Mouse (Mus musculus): ENCODE results near the gene Pfas. TPM values are rescaled to one million over a fixed set of nuclear protein-coding genes. Genes with fewer than 3 reads are reported as not detected.
"Not testable (repeated sequence)": the region's sequence is repeated elsewhere in the genome, so short reads cannot be mapped to it uniquely, and the experiment has no call there.

Gene Pfas
- polyA plus RNA-seq, 1 experiment from 2014 or later: 25.7 TPM

DNA sequence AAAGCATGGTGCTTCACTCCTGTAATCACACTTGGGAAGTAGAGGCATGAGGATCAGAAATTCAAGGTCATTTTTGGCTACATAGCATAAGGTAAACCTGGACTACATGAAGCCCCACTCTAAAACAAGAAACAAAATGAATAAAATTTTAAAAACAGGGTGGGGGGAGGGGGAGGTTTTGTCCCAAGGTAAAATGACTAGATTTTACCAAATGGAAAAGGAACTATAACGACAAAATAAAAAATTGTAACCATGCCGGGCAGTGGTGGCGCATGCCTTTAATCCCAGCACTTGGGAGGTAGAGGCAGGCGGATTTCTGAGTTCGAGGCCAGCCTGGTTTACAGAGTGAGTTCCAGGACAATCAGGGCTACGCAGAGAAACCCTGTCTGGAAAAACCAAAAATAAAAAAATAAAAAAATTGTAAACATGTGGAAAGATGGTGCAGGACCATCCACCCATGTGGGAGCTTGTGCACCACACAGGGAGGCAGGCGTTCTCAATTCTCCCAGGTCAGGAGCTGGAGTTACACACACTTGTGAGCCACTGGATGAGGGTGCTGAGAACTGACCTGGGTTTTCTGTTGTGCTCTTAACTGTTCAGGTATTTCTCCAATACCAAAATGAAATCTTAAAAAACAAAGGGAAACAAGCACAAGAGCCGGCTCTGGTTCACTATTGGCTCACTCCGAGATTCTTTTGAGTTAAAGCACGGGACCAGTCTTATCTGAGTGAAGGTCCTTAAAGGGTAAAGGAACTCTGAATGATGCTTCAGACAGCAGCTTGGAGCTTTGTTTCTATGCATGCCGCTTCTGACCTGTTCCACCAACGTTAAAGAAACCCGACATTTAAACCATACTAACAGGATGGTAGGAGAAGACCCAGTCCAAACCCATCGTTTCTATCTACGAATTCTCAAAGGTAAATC is 2.4 kb upstream of the Pfas start:
- ATAC-seq: no peak
- WGBS: 93% methylated on average over 15 of the region's 15 CpGs
- no peaks in the 10 kb centered on the region for H3K9me3 ChIP-seq
- no peaks in the 10 kb centered on the region for H3K27me3 ChIP-seq
- no peak overlapping the region for H3K27ac ChIP-seq
- H3K4me1 ChIP-seq (replicated peaks): peaks cover 22% of the 10 kb centered on the region
- no peak overlapping the region for H3K9ac ChIP-seq (replicated peaks)
- H3K4me3 ChIP-seq (replicated peaks): no peak overlapping the region
- H3K4me2 ChIP-seq (replicated peaks): no peak overlapping the region
- no peaks in the 10 kb centered on the region for H3K36me3 ChIP-seq

- no peaks in the 10 kb centered on the region for H3K27me3 ChIP-seq
- no peak for ATAC-seq
These were observed 1.2 kb upstream of the Pfas start for GRCm38 (mm10) chr11:69009508-69009907.

GRCm38 (mm10) chr11:69006575-69006974 is 1.7 kb downstream of the Pfas start:
- not testable (repeated sequence) for H3K27ac ChIP-seq; ATAC-seq; H3K27me3 ChIP-seq; H3K9ac ChIP-seq (replicated peaks); H3K4me3 ChIP-seq (replicated peaks); H3K4me2 ChIP-seq (replicated peaks); H3K9me3 ChIP-seq
- H3K4me1 ChIP-seq (replicated peaks): peaks cover 14% of the 10 kb centered on the region
- H3K36me3 ChIP-seq: peaks cover 16% of the 10 kb centered on the region

More at GRCm38 (mm10) chr11:69009508-69009907, 1.2 kb upstream of the Pfas start:
- H3K9ac ChIP-seq (replicated peaks): no peak overlapping the region
- H3K4me2 ChIP-seq (replicated peaks): no peak overlapping the region
- H3K4me1 ChIP-seq (replicated peaks): peaks cover 17% of the 10 kb centered on the region
- H3K36me3 ChIP-seq: no peaks in the 10 kb centered on the region
- WGBS: 93% methylated on average over 1 of the region's 1 CpGs
- no peak overlapping the region for H3K27ac ChIP-seq
- no peaks in the 10 kb centered on the region for H3K9me3 ChIP-seq
- no peak overlapping the region for H3K4me3 ChIP-seq (replicated peaks)

DNA sequence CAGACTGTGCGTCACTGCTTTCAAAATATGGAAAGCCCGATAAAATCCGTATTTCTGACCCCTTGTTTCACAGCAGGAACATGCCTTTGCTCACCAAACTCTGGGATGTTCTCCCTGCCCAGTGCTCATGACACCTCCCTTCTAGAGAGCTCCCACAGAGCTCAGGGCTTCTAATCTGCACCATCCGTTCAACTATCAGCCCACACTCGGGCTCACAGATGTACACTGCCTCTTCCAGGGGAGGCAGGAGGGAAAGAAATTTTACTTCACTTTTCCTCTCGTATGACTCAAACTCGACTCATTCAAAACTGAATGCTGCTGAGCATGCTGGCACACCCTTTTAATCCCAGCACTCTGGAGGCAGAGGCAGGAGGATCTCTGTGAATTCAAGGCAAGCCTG is 3.1 kb downstream of the Pfas start:
- 90% methylated on average over 7 of the region's 7 CpGs for WGBS
- Histone ChIP-seq H3K4me2 (replicated peaks) (no peak overlapping the region), H3K4me1 (replicated peaks) (peaks cover 9% of the 10 kb centered on the region), H3K9ac (replicated peaks) (no peak overlapping the region), H3K9me3 (no peaks in the 10 kb centered on the region), H3K4me3 (replicated peaks) (no peak overlapping the region), H3K27me3 (no peaks in the 10 kb centered on the region), H3K36me3 (peaks cover 30% of the 10 kb centered on the region), H3K27ac (no peak overlapping the region)
- ATAC-seq: no peak

GRCm38 (mm10) chr11:69003592-69003991 is 4.7 kb downstream of the Pfas start:
- peaks cover 9% of the 10 kb centered on the region for H3K4me1 ChIP-seq (replicated peaks)
- H3K4me2 ChIP-seq (replicated peaks): no peak overlapping the region
- no peak overlapping the region for H3K9ac ChIP-seq (replicated peaks)
- H3K36me3 ChIP-seq: peaks cover 45% of the 10 kb centered on the region
- no peaks in the 10 kb centered on the region for H3K27me3 ChIP-seq
- no peak for ATAC-seq
- H3K4me3 ChIP-seq (replicated peaks): no peak overlapping the region
- H3K27ac ChIP-seq: no peak overlapping the region
- H3K9me3 ChIP-seq: no peaks in the 10 kb centered on the region
- 73% methylated on average over 4 of the region's 4 CpGs for WGBS

GRCm38 (mm10) chr11:69002782-69003181 is 5.5 kb downstream of the Pfas start:
- not testable (repeated sequence) for ATAC-seq; H3K27me3 ChIP-seq; H3K4me3 ChIP-seq (replicated peaks); H3K9me3 ChIP-seq; H3K27ac ChIP-seq; H3K9ac ChIP-seq (replicated peaks); H3K4me1 ChIP-seq (replicated peaks); H3K4me2 ChIP-seq (replicated peaks)
- WGBS: 97% methylated on average over 4 of the region's 4 CpGs
- H3K36me3 ChIP-seq: peaks cover 53% of the 10 kb centered on the region

DNA sequence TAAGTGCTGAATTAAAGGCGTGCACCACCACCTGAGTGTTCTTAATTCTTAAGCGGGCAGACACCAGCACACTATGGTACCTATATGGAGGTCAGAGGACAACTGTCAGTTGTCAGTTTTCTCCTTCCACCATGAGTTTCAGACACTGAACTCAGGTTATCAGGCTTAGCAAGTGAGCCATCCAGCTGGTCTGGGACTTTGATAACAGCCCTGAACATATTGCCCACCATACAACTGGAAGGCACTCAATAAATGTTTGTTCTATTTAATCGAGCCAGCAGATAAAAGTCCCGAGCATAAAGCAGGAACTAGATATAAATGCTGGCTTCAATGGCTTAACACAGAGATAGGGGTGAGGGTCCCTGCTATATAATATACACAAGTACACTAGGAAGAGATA is 11.2 kb downstream of the Pfas start:
- no peak overlapping the region for H3K4me2 ChIP-seq (replicated peaks)
- peaks cover 94% of the 10 kb centered on the region for H3K36me3 ChIP-seq
- no peaks in the 10 kb centered on the region for H3K27me3 ChIP-seq
- 95% methylated on average over 4 of the region's 4 CpGs for WGBS
- no peak overlapping the region for H3K9ac ChIP-seq (replicated peaks)
- no peak overlapping the region for H3K4me3 ChIP-seq (replicated peaks)
- no peaks in the 10 kb centered on the region for H3K9me3 ChIP-seq
- H3K4me1 ChIP-seq (replicated peaks): no peaks in the 10 kb centered on the region
- H3K27ac ChIP-seq: no peak overlapping the region
- ATAC-seq: no peak

DNA sequence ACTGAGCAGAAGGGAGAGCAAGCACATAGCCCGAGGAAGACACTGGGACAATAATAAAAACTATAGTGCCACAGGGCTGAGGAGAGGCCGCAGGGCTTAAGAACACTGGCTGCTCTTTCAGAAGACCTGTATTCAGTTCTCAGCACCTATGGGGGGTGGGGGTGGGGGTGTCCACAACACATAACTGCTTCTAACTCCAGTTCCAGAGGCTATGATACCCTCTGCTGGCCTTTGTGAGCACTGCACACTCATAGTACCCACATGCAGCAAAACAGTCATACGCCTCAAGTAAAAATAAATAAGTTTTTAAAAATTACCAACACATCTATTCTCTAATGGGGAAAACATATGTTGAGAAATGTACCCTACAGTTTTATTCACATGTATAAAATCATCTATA is 13.9 kb downstream of the Pfas start:
- no peaks in the 10 kb centered on the region for H3K27me3 ChIP-seq
- no peak overlapping the region for H3K4me2 ChIP-seq (replicated peaks)
- WGBS: 98% methylated on average over 3 of the region's 3 CpGs
- no peak for ATAC-seq
- peaks cover 93% of the 10 kb centered on the region for H3K36me3 ChIP-seq
- H3K4me1 ChIP-seq (replicated peaks): no peaks in the 10 kb centered on the region
- H3K27ac ChIP-seq: no peak overlapping the region
- H3K9me3 ChIP-seq: no peaks in the 10 kb centered on the region
- H3K4me3 ChIP-seq (replicated peaks): no peak overlapping the region
- no peak overlapping the region for H3K9ac ChIP-seq (replicated peaks)

GRCm38 (mm10) chr11:68993122-68993521 is 15.1 kb downstream of the Pfas start:
- WGBS: 90% methylated on average over 7 of the region's 7 CpGs
- no peak overlapping the region for H3K4me2 ChIP-seq (replicated peaks)
- no peak overlapping the region for H3K9ac ChIP-seq (replicated peaks)
- no peaks in the 10 kb centered on the region for H3K4me1 ChIP-seq (replicated peaks)
- no peak for ATAC-seq
- H3K27me3 ChIP-seq: no peaks in the 10 kb centered on the region
- peaks cover 93% of the 10 kb centered on the region for H3K36me3 ChIP-seq
- H3K4me3 ChIP-seq (replicated peaks): no peak overlapping the region
- no peaks in the 10 kb centered on the region for H3K9me3 ChIP-seq
- H3K27ac ChIP-seq: no peak overlapping the region

GRCm38 (mm10) chr11:68988341-68988740 is 19.9 kb downstream of the Pfas start:
- Histone ChIP-seq H3K4me2 (replicated peaks) (no peak overlapping the region), H3K4me3 (replicated peaks) (no peak overlapping the region), H3K9ac (replicated peaks) (no peak overlapping the region), H3K27ac (no peak overlapping the region), H3K27me3 (no peaks in the 10 kb centered on the region), H3K9me3 (no peaks in the 10 kb centered on the region), H3K4me1 (replicated peaks) (no peaks in the 10 kb centered on the region), H3K36me3 (peaks cover 70% of the 10 kb centered on the region)
- WGBS: 96% methylated on average over 17 of the region's 17 CpGs
- ATAC-seq: no peak

DNA sequence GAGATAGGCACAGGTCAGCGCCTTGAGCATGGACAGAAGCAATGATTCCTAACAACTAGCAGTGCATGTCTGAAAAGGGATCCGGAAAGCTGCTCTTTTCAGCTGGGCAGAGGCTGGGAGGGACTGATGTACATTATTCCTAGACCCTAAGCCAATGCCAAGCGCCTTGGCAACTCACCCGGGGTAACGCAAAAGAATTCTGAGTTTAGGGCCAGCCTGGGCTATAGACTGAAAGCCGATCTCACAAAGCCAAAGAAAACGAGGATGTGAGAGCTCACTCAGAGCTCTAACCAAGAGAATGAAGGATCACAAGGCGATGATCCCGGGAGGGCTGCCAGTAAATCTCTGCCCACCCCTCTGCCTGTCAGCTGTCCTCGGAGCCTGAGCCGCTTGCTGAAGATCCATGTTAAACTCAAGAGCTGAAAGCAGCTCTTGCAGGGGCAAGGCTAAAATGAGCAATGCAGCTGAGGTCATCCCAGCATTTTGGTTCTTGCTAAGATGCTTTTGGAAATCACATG is 20.8 kb downstream of the Pfas start:
- Histone ChIP-seq H3K9me3 (no peaks in the 10 kb centered on the region), H3K27ac (no peak overlapping the region), H3K36me3 (peaks cover 61% of the 10 kb centered on the region), H3K4me1 (replicated peaks) (no peaks in the 10 kb centered on the region), H3K4me3 (replicated peaks) (no peak overlapping the region), H3K9ac (replicated peaks) (no peak overlapping the region), H3K4me2 (replicated peaks) (no peak overlapping the region), H3K27me3 (no peaks in the 10 kb centered on the region)
- no peak for ATAC-seq
- WGBS: 86% methylated on average over 11 of the region's 11 CpGs

DNA sequence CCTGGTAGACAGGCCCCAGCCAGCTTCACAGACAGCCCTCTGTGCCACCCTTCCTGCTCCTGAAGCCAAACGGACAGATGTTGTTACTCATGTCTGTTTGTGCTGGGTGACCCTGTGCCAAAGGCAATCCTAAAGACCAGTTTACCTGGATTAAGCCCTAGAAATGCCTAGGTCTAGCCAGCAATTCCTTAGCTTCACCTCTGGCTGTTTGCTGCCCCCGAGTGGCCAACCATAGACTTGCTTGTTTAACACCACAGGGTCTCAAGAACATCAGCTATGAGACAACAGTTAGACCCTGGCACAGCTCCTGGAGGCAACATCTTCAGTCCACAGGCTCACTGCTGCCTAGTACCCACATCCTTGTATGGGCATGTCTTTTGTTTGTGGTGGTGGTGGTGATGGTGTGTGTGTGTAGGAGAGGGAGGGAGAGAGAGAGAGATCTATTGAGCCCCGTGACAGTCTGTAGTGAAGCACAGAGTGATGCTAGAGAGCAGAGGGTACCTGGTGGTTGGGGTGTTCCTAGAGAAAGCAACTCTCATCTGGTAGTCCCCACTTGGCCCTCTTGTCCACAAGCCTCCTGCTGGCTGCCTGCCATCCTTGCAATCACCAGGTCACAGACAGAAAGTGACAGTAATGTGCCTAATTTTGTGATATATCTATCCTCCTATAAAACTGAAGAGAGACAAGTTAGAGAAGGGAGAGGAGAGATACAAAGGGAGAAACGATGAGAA is 25.5 kb downstream of the Pfas start:
- H3K4me3 ChIP-seq (replicated peaks): no peak overlapping the region
- ATAC-seq: 0 out of 2 replicates have a peak, but pooled peaks have one; percentile 50
- H3K27ac ChIP-seq: no peak overlapping the region
- no peak overlapping the region for H3K4me2 ChIP-seq (replicated peaks)
- H3K4me1 ChIP-seq (replicated peaks): no peaks in the 10 kb centered on the region
- H3K36me3 ChIP-seq: peaks cover 16% of the 10 kb centered on the region
- 35% methylated on average over 4 of the region's 4 CpGs for WGBS
- H3K9ac ChIP-seq (replicated peaks): no peak overlapping the region
- H3K27me3 ChIP-seq: no peaks in the 10 kb centered on the region
- H3K9me3 ChIP-seq: no peaks in the 10 kb centered on the region
